Mouse (Mus musculus) limb, embryonic 10.5 days (tissue): ENCODE data around the gene Rnf5. TPM values are rescaled to one million over a fixed set of nuclear protein-coding genes. Genes with fewer than 3 reads are reported as not detected.

Experiments
- DNase-seq: peaks from one replicate; pipeline ENCODE4 v3.0.0-alpha.2; 2017; ENCODE audit warnings: low spot score
- H3K27ac ChIP-seq: fragments of 300-500 bp; sonication (generic); 2 replicates; pipeline ENCODE4 v1.5.1; 2016; ENCODE audit warnings: mild to moderate bottlenecking
- H3K27me3 ChIP-seq: fragments of 300-500 bp; sonication (generic); 2 replicates; pipeline ENCODE4 v1.6.1; 2016; ENCODE audit warnings: low read depth, mild to moderate bottlenecking; ENCODE audit not compliant: poor library complexity, severe bottlenecking
- H3K36me3 ChIP-seq: fragments of 300-500 bp; sonication (generic); 2 replicates; pipeline ENCODE4 v1.6.1; 2016; ENCODE audit warnings: mild to moderate bottlenecking, moderate library complexity
- H3K4me1 ChIP-seq: fragments of 300-500 bp; sonication (generic); 2 replicates; pipeline ENCODE4 v1.6.1; 2016
- H3K4me3 ChIP-seq: fragments of 300-500 bp; sonication (generic); 2 replicates; pipeline ENCODE4 v1.5.1; 2016; ENCODE audit warnings: mild to moderate bottlenecking, moderate library complexity
- H3K9me3 ChIP-seq: fragments of 300-500 bp; sonication (generic); replicated peaks from 2 replicates; pipeline ENCODE4 v1.6.1; 2016; ENCODE audit warnings: mild to moderate bottlenecking
- WGBS: fragments of 180-500 bp; shearing (Covaris S2); methylation state at CpG from one replicate; pipeline ENCODE4 v1.1.7; 2016; 5-methylcytosine and 5-hydroxymethylcytosine counted together
- polyA plus RNA-seq: library from polyadenylated mRNA; unstranded; fragments of >200 nt; fragmentation: Nextera tagmentation; extraction: Ambion mirVana; gene quantifications from 2 replicates; pipeline ENCODE4 v1.2.1, GENCODE M21; 2016

The Rnf5 gene
- polyA plus RNA-seq: 149 and 162 TPM in 2 replicates

DNA sequence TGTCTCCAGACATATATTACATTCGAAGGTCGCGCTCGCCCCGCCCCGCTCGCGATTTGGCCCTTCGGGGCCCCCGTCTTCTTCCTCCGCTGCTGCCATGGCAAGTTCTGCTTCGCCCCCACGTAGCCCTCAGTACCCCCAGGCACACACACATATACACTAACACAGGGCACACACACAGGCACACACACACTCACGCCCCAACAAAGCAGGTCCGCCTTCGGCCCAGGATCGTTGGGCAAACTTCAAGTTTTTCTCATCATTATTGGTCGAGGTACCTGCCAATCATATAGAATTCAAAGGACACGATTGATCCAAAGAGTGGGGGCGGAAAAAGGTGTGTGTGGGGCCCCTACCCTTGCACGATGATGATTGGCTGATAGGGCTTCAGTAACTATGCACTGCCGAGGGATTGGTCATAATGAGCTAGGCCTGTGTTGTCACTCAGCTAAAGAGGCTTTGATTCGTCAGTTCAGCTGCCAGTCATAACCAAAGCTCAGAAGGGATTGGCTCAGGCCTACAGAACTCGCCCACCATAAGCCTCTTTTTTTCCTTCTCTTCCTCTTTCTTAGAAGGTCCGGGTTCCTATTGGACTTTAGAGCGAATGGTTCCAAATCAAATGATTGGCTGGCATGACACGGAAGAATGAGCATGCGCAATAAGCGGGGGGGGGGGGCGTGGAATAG is at the start of gene Rnf5:
Gene Rnf5, minus strand, starts transcription at position 316 of the 686 bp plus-strand sequence.
- Histone ChIP-seq H3K4me3 (peak within 1 kb of the TSS; percentile 98), H3K27ac (peak within 1 kb of the TSS; percentile 95), H3K4me1 (peaks cover 48% of the 10 kb centered on the region), H3K9me3 (no peaks in the 10 kb centered on the region), H3K36me3 (peaks cover 38% of the 10 kb centered on the region), H3K27me3 (no peaks in the 10 kb centered on the region)
- peak; percentile 82 for DNase-seq
- 0% methylated on average over 30 of the region's 30 CpGs for WGBS

DNA sequence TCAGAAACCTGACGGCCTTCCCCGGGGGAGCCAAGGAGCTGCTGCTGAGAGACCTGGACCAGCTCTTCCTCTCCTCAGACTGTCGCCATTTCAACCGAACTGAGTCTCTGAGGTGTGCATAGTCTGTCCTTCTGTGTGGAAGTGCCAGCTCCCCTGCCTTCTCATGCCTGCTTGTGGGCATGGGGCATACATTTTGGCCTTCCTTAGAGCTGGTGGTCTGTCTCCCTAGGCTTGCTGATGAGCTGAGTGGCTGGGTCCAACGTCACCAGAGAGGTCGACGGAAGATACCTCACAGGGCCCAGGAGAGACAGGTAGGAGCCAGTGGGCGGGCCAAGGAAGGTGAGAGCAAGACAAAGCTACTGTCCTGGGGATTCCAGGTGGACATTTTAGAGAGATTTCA is 49.5 kb upstream of the Rnf5 start:
- DNase-seq: no peak
- no peaks in the 10 kb centered on the region for H3K9me3 ChIP-seq
- H3K4me1 ChIP-seq: peaks cover 34% of the 10 kb centered on the region
- no peak overlapping the region for H3K27ac ChIP-seq
- 90% methylated on average over 8 of the region's 8 CpGs for WGBS
- no peak overlapping the region for H3K4me3 ChIP-seq
- no peaks in the 10 kb centered on the region for H3K27me3 ChIP-seq
- H3K36me3 ChIP-seq: peaks cover 75% of the 10 kb centered on the region

GRCm38 (mm10) chr17:34652546-34652945 is 49.1 kb upstream of the Rnf5 start:
- Histone ChIP-seq H3K9me3 (no peaks in the 10 kb centered on the region), H3K4me1 (peaks cover 37% of the 10 kb centered on the region), H3K27ac (no peak overlapping the region), H3K27me3 (no peaks in the 10 kb centered on the region), H3K4me3 (no peak overlapping the region), H3K36me3 (peaks cover 75% of the 10 kb centered on the region)
- 93% methylated on average over 10 of the region's 10 CpGs for WGBS
- DNase-seq: no peak

GRCm38 (mm10) chr17:34651507-34652221 is 48.2 kb upstream of the Rnf5 start:
- H3K27ac ChIP-seq: no peak overlapping the region
- peaks cover 75% of the 10 kb centered on the region for H3K36me3 ChIP-seq
- peaks cover 29% of the 10 kb centered on the region for H3K4me1 ChIP-seq
- no peak for DNase-seq
- no peaks in the 10 kb centered on the region for H3K9me3 ChIP-seq
- no peaks in the 10 kb centered on the region for H3K27me3 ChIP-seq
- whole genome bisulfite sequencing: 54% methylated on average over 19 of the region's 19 CpGs
- no peak overlapping the region for H3K4me3 ChIP-seq

DNA sequence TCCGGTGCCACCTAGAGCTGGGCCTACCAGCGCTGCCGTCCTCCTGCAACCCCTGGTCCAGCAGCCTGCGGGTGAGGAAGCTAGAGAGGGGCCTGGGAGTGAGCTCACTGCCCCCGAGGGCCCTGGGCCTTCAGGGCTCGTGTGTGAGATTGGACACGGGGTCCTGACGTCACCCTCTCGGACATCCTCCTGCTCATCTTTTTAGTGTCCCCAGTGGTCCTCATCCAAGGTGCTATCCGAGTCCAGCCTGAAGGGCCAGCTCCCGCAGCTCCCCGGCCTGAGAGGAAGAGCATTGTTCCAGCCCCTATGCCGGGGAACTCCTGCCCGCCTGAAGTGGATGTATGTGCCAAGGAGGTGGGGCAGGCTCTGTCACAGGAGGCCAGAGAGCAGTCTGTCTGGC is 47.3 kb upstream of the Rnf5 start:
- no peak for DNase-seq
- Histone ChIP-seq H3K4me1 (peaks cover 28% of the 10 kb centered on the region), H3K27ac (no peak overlapping the region), H3K36me3 (peaks cover 78% of the 10 kb centered on the region), H3K9me3 (no peaks in the 10 kb centered on the region), H3K27me3 (no peaks in the 10 kb centered on the region), H3K4me3 (0 out of 2 replicates have a peak overlapping the region, but pooled peaks have one; percentile 3)
- 96% methylated on average over 14 of the region's 14 CpGs for WGBS

DNA sequence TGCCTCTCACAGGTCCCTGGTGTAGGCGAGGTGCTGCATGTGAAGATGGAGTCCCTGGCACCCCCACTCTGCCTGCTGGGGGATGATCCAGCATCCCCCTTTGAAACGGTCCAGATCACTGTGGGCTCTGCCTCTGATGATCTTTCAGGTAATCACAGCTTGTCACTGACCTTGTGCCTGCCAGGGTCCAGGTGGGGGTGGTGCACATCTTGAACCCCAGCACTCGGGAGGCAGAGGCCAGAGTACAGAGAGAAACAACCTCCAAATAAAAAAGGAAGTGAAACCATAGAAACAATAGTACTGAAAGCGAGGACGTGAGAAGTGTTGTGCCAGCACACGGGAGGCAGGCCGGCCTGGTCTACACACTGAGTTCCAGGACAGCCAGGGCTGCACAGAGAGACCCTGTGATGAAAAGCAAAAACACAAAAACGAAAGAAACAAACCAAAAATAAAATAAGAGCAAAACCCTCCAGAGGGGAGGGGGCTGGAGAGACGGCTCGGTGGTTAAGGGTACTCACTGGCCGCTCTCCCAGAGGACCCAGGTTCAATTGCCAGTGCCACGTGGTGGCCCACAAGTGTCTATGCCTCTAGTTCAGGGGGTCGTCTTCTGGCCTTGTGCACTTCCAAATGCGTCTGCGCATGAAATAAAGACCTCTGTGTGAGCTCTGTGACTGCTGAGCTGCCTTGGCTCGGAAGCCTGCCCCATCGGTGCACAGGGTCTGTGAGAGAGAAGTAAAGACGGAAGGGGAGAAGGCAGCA is 45.8 kb upstream of the Rnf5 start:
- Histone ChIP-seq H3K27ac (no peak overlapping the region), H3K36me3 (peaks cover 70% of the 10 kb centered on the region), H3K9me3 (no peaks in the 10 kb centered on the region), H3K27me3 (no peaks in the 10 kb centered on the region), H3K4me3 (no peak overlapping the region), H3K4me1 (peaks cover 31% of the 10 kb centered on the region)
- DNase-seq: no peak
- 92% methylated on average over 18 of the region's 18 CpGs for WGBS

- Histone ChIP-seq H3K27me3 (no peaks in the 10 kb centered on the region), H3K4me3 (peak overlapping the region; percentile 88), H3K36me3 (peaks cover 60% of the 10 kb centered on the region), H3K4me1 (peaks cover 31% of the 10 kb centered on the region), H3K27ac (no peak overlapping the region), H3K9me3 (no peaks in the 10 kb centered on the region)
- 86% methylated on average over 16 of the region's 16 CpGs for WGBS
- DNase-seq: no peak
These were observed 44.8 kb upstream of the Rnf5 start for GRCm38 (mm10) chr17:34648141-34648890.

DNA sequence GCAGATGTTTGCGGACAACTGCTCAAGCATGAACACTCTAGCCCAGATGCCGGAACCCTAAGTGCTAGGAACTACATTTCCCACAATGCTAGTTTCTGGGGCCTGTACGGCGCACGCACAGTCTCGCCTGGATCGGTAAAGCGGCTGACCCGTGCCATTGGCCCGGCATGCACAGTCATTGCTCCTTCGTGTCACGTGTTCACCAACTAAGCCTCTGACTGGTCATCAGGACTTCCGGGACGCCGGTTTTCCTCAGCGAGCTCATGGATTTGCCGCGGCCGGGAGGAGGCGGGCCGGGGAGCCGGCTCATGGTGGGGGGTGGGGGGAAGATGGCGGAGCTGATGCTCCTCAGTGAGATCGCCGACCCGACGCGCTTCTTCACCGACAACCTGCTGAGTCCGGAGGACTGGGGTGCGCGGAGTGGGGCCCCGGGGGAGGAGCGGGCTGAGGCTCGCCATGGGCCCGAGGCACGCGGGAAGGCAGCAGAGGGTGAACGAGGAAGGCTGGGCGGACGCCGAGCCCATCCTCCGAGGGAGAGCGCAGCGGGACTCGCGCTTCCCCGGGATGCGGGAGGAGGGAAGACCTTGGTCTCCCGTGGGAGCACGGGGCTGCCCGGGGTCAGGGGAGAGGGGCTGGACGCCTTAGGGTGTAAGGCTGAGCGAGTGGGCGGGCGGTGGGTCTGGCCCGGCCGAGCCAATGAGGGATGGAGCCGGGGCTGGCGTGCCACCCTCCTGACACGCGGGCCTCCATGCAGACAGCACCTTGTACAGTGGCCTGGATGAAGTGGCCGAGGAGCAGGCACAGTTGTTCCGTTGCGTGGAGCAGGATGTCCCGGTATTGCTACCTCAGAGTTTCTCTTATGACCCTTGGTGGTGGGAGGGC is 43.7 kb upstream of the Rnf5 start, which contains the start of gene Atf6b:
Gene Atf6b, plus strand, starts transcription at position 241 of the 882 bp plus-strand sequence.
- no peaks in the 10 kb centered on the region for H3K27me3 ChIP-seq
- peak within 1 kb of the TSS; percentile 88 for H3K4me3 ChIP-seq
- peak within 1 kb of the TSS; percentile 91 for H3K27ac ChIP-seq
- 1% methylated on average over 66 of the region's 66 CpGs for WGBS
- no peaks in the 10 kb centered on the region for H3K9me3 ChIP-seq
- DNase-seq: peak; percentile 93
- H3K36me3 ChIP-seq: peaks cover 48% of the 10 kb centered on the region
- H3K4me1 ChIP-seq: peaks cover 31% of the 10 kb centered on the region

DNA sequence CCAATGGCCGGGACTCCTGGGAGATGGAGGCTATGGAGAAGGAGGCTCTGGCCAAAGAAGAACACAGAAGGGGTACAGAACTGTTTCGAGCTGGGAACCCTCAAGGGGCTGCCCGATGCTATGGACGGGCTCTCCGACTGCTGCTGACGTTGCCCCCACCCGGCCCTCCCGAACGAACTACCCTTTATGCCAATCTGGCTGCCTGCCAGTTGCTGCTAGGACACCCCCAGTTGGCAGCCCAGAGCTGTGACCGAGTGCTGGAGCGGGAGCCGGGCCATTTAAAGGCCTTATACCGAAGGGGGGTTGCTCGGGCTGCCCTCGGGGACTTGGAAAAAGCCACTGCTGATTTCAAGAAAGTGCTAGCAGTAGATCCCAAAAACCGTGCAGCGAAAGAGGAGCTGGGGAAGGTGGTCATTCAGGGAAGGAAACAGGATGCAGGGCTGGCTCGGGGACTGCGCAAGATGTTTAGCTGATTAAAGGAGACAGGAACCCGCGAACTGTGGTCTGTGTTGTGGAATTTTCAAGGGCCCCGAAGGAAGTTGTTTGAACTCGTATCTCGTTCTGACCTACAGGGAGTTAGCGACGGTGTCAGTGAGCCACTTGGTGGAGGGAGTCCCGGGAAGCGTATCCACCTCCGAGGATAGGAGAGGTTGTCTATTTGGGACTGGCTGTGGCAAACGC is 42.5 kb upstream of the Rnf5 start:
- Histone ChIP-seq H3K4me1 (peaks cover 37% of the 10 kb centered on the region), H3K27me3 (no peaks in the 10 kb centered on the region), H3K9me3 (no peaks in the 10 kb centered on the region), H3K4me3 (peak overlapping the region; percentile 88), H3K27ac (no peak overlapping the region), H3K36me3 (peaks cover 36% of the 10 kb centered on the region)
- WGBS: 88% methylated on average over 30 of the region's 30 CpGs
- no peak for DNase-seq

DNA sequence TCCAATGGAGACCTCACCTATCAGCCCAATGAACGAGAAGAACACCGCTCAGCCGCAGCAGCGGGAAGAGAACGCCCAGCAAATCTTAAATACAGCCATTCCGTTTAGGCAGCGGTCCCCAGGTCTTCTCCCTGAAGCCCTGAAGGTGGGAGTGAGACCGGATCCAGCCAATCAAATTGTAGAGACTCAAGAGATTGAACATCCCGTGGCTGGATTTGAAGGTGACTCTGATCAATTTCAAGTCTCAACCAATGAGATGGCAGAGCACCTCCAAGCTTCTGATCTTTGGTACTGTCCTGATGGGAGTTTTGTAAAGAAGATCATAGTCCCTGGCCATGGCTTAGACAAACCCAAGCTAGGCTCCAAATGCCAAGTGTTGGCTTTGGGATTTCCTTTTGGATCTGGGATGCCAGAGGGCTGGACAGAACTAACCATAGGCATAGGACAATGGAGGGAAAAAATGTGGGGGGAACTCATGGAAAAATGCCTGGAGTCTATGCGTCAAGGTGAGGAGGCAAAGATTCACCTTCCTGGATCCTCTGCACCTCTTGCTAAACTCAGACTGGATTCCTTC is 41.9 kb upstream of the Rnf5 start:
- Histone ChIP-seq H3K4me1 (peaks cover 43% of the 10 kb centered on the region), H3K27ac (peak overlapping the region; percentile 70; the same call in 1 of the 2 replicates), H3K27me3 (no peaks in the 10 kb centered on the region), H3K36me3 (peaks cover 30% of the 10 kb centered on the region), H3K4me3 (peak overlapping the region; percentile 88), H3K9me3 (no peaks in the 10 kb centered on the region)
- 43% methylated on average over 10 of the region's 10 CpGs for WGBS
- no peak for DNase-seq

GRCm38 (mm10) chr17:34644608-34645007 is 41.1 kb upstream of the Rnf5 start, which contains the start of gene Fkbpl:
Fkbpl (plus strand) TSS chr17:34644764.
- peak; percentile 91 for DNase-seq
- peaks cover 23% of the 10 kb centered on the region for H3K36me3 ChIP-seq
- peak within 1 kb of the TSS; percentile 88 for H3K4me3 ChIP-seq
- H3K27ac ChIP-seq: peak within 1 kb of the TSS; percentile 70; the same call in 1 of the 2 replicates
- H3K9me3 ChIP-seq: no peaks in the 10 kb centered on the region
- peaks cover 43% of the 10 kb centered on the region for H3K4me1 ChIP-seq
- 1% methylated on average over 16 of the region's 16 CpGs for WGBS
- no peaks in the 10 kb centered on the region for H3K27me3 ChIP-seq
